Mouse (Mus musculus) kidney, adult 2 months (tissue): ENCODE results near the gene Fasl.

Experiments used
- CTCF ChIP-seq: fragments of 200-500 bp; conservative IDR thresholded peaks from 2 replicates; pipeline ENCODE4 v1.5.1; 2011; ENCODE audit warnings: low read depth, mild to moderate bottlenecking, control low read depth, low read length, moderate library complexity, mixed read lengths; ENCODE audit not compliant: insufficient read depth, insufficient read length
- POLR2A ChIP-seq: fragments of 200-500 bp; IDR thresholded peaks from one replicate; pipeline ENCODE4 v1.6.1; 2011; ENCODE audit warnings: low read depth, low read length, control low read depth

DNA sequence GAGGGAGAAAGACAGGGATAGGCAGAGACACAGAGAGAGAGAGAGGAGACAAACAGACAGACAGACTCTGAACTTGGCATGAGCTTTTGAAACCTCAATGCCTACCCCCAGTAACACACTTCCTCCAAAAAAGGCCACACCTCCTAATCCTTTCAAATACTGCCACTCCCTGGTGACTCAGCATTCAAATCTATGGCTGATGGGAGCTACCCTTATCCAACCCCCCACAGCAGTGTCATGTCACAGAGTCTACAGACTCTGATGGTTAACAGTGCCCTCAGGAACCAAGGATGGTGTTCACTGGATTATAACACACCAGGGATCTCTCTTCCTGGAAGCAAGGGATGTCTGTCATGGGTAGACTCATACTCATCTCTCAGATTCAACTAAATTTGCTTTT, 11.5 kb upstream of the Fasl start:
- no peak for TF ChIP-seq POLR2A
- no peak for TF ChIP-seq CTCF
